ENCODE assay signal across 24 mouse cellular contexts in genomic region chrX:85886651-85887050, GRCm38 (mm10). TPM values are rescaled to one million over a fixed set of nuclear protein-coding genes. Genes with fewer than 3 reads are reported as not detected.
DNase-seq lines count a peak whose midpoint lies in the region; ATAC-seq lines count a peak whose summit lies in the region.
"Had no signal": no experiment of that assay in that cellular context is flagged by ENCODE, and none has a peak within 500 bp of the region (broad histone marks: within the 10 kb centered on the region; RNA-seq: fewer than 3 reads in every experiment).

No protein-coding gene starts in this region.

- no peak overlapping the region for H3K9ac ChIP-seq in heart, embryonic 12.5 days
- H3K9ac ChIP-seq: embryonic facial prominence, embryonic 15.5 days; hindbrain, embryonic 13.5 days; limb, embryonic 12.5 days; liver, embryonic 13.5 days; stomach, embryonic 15.5 days had no signal

- WGBS in heart, embryonic 12.5 days = 23% methylated on average over 5 of the region's 5 CpGs

- no peak for ATAC-seq in heart, embryonic 12.5 days (ENCODE audit: insufficient number of reproducible peaks, low FRiP score)
- ATAC-seq: intestine, embryonic 16.5 days; lung, postnatal 0 days had no signal

- H3K4me2 ChIP-seq in heart, embryonic 12.5 days = no peak overlapping the region
- H3K4me2 ChIP-seq: embryonic facial prominence, embryonic 15.5 days; hindbrain, embryonic 13.5 days; limb, embryonic 12.5 days; liver, embryonic 13.5 days; stomach, embryonic 15.5 days had no signal

- H3K9me3 ChIP-seq in heart, embryonic 12.5 days (replicated peaks) = no peaks in the 10 kb centered on the region; the same call in 1 of the 2 replicates
- H3K9me3 ChIP-seq: embryonic facial prominence, embryonic 15.5 days; forebrain, embryonic 10.5 days; hindbrain, embryonic 13.5 days; limb, embryonic 12.5 days; liver, embryonic 13.5 days; stomach, embryonic 15.5 days had no signal

- H3K36me3 ChIP-seq in heart, embryonic 12.5 days = no peaks in the 10 kb centered on the region
- H3K36me3 ChIP-seq: embryonic facial prominence, embryonic 15.5 days; forebrain, embryonic 10.5 days; hindbrain, embryonic 13.5 days; limb, embryonic 12.5 days; liver, embryonic 13.5 days; stomach, embryonic 15.5 days had no signal

- peak; percentile 19 to 54 for DNase-seq in heart, adult 18-20 months
- peak; percentile 5 for DNase-seq in brain, adult 2 months (ENCODE audit: low read depth, low spot score)
- DNase-seq in heart, adult 9 months (ENCODE audit: low spot score in 2 of 2) = peak; percentile 23 to 40
- DNase-seq in heart, postnatal 25 days (ENCODE audit: low spot score) = peak; percentile 1
- DNase-seq in kidney, adult 11 months = no peak
- no peak for DNase-seq in urinary bladder, adult 18-20 months (ENCODE audit: low spot score in 2 of 2)
- no peak for DNase-seq in urinary bladder, postnatal 10 days (ENCODE audit: low spot score)
- DNase-seq: adrenal gland, adult 2 months; cerebellum, adult 11 months; cerebellum, postnatal 14 days; layer of hippocampus, postnatal 36 days; liver, embryonic 13.5 days; spleen, adult 18-20 months had no signal

- intact Hi-C loops in heart, postnatal 25 days (cut with DNase I) = no loop called here

- H3K27me3 ChIP-seq in heart, embryonic 12.5 days (replicated peaks) = no peaks in the 10 kb centered on the region
- H3K27me3 ChIP-seq: embryonic facial prominence, embryonic 15.5 days; hindbrain, embryonic 13.5 days; limb, embryonic 12.5 days; liver, embryonic 13.5 days; megakaryocyte, embryonic 14.5 days; stomach, embryonic 15.5 days had no signal

- no peaks in the 10 kb centered on the region for H3K4me1 ChIP-seq in heart, embryonic 12.5 days (replicated peaks)
- H3K4me1 ChIP-seq: embryonic facial prominence, embryonic 15.5 days; forebrain, embryonic 10.5 days; hindbrain, embryonic 13.5 days; limb, embryonic 12.5 days; liver, embryonic 13.5 days; megakaryocyte, embryonic 14.5 days; stomach, embryonic 15.5 days had no signal

- no peak overlapping the region for H3K27ac ChIP-seq in heart, embryonic 12.5 days (ENCODE audit: poor library complexity, severe bottlenecking)
- H3K27ac ChIP-seq: embryonic facial prominence, embryonic 15.5 days; forebrain, embryonic 10.5 days; hindbrain, embryonic 13.5 days; kidney, postnatal 0 days; limb, embryonic 12.5 days; liver, embryonic 13.5 days; stomach, embryonic 15.5 days had no signal

- H3K4me3 ChIP-seq in heart, embryonic 12.5 days = no peak overlapping the region
- H3K4me3 ChIP-seq: embryonic facial prominence, embryonic 15.5 days; forebrain, embryonic 10.5 days; hindbrain, embryonic 13.5 days; limb, embryonic 12.5 days; liver, embryonic 13.5 days; megakaryocyte, embryonic 14.5 days; stomach, embryonic 15.5 days had no signal

RNA-seq across cellular contexts. Expression of gene 5430427O19Rik, which starts 16.5 kb away (rescaled TPM):
- under 1 TPM; 0.17 to 0.33 TPM for total RNA-seq in heart, adult 18-20 months (2021)
- 0.08 and 0.15 TPM in 2 replicates for polyA plus RNA-seq in heart, embryonic 12.5 days (2016; fragmentation: Nextera tagmentation; extraction: Ambion mirVana)
- under 1 TPM; 0.08 to 0.16 TPM for total RNA-seq in heart, postnatal 25 days (2021)
- total RNA-seq: midbrain, postnatal 0 days had no signal
- polyA plus RNA-seq: adrenal gland, adult 2 months; hindbrain, embryonic 13.5 days; midbrain, postnatal 0 days had no signal

Comparison
In these comparisons a context has a peak if more than half of its experiments do, and no peak if none do; other contexts are left out.
1. DNase-seq: peak in heart, adult 18-20 months (2 of 2), brain, adult 2 months (single experiment), heart, adult 9 months (2 of 2) and heart, postnatal 25 days (single experiment); none in kidney, adult 11 months (single experiment), urinary bladder, adult 18-20 months (0 of 2) and urinary bladder, postnatal 10 days (single experiment).